Mouse (Mus musculus) ES-E14 (cell line): Measurements from ENCODE around the gene Hspb11.

Experiments
- CHD2 ChIP-seq: IDR thresholded peaks from 2 replicates; pipeline ENCODE4 v1.6.1; 2014; ENCODE audit warnings: mild to moderate bottlenecking, low read depth, low read length, inconsistent platforms
- MAFK ChIP-seq: IDR thresholded peaks from 2 replicates; pipeline ENCODE4 v1.6.1; 2014; ENCODE audit warnings: mild to moderate bottlenecking, low read depth, low read length, inconsistent platforms; ENCODE audit not compliant: insufficient read depth
- ZC3H11A ChIP-seq: IDR thresholded peaks from 2 replicates; pipeline ENCODE4 v1.6.1; 2012; ENCODE audit warnings: low read depth, mild to moderate bottlenecking, inconsistent platforms, low read length, borderline replicate concordance
- ZNF384 ChIP-seq: IDR thresholded peaks from 2 replicates; pipeline ENCODE4 v1.6.1; 2012; ENCODE audit warnings: low read depth, low read length, inconsistent platforms

DNA sequence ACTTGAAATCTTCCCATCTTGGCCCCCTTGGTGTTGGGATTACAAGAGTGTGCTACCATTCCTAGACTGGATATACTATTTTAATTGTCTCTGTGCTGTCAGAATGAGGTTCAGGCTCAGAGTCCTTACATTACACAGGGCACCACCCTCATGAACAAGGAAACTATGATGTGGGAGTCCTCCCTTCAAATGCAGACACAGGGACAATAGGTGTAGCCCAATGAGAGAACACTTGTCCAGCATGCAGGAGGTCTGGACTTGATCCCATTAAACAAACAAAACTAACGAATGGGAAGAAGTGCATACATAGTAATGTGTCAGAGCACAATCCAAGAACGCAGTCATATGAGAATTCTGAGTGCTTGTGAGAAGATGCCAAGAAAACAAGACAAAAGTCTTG, 34.1 kb downstream of the Hspb11 start:
- no peak for TF ChIP-seq MAFK
- TF ChIP-seq CHD2 = no peak
- no peak for TF ChIP-seq ZNF384
- no peak for TF ChIP-seq ZC3H11A
